Mouse (Mus musculus) left cerebral cortex, adult 8-10 months (tissue): ENCODE results near the gene Acaca. TPM values are rescaled to one million over a fixed set of nuclear protein-coding genes. Genes with fewer than 3 reads are reported as not detected.

Experiments used
- DNase-seq, 2 experiments: peaks; one replicate each; pipeline ENCODE4 v3.0.0; 2022; ENCODE audit warnings: low spot score in 2 of 2
- total RNA-seq, 4 experiments: library from RNA; stranded (reverse); gene quantifications; 2 replicates each; pipeline ENCODE4 v1.2.4; 2022

The Acaca gene
- total RNA-seq, 4 experiments from 2014 or later: 80.3 to 96.1 (median 90.3) TPM

DNA sequence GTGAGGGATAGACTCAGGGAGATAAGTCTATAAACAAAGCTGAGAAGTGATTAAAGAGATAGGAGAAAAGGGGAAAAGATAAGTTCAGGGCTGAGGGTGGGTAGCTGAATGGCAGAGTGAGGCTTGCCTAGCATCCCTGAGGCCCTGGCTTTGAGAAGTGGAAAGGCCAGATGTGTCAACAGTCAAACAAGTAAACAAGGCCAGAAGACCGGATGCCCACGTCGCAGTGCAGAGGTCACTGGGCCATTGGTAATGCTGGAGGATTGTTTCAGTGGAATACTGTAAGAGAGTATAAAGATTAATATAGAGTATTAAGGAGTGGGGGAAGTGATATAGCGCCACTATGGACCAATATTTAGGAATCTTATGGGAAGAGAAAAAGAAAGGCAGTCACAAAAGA is 89.5 kb downstream of the Acaca start:
- DNase-seq: no peak

DNA sequence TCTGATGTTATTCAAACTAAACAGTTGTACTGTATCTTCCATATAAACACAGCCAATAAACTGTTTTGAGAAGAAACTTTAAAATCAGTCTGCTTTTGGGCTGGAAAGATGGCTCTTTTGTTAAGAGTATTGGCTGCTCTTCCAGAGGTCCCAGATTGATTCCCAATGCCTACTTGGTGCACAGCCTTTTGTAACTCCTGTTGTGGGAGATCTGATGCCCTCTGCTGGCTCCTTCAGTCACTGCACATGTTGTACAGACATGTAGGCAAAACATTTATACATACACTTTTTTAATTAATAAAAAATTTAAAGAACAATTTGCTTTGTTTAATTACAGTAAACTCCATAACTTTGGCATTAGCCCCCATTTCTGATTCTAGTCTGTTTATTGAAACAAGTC is 114.1 kb downstream of the Acaca start:
- DNase-seq: no peak

DNA sequence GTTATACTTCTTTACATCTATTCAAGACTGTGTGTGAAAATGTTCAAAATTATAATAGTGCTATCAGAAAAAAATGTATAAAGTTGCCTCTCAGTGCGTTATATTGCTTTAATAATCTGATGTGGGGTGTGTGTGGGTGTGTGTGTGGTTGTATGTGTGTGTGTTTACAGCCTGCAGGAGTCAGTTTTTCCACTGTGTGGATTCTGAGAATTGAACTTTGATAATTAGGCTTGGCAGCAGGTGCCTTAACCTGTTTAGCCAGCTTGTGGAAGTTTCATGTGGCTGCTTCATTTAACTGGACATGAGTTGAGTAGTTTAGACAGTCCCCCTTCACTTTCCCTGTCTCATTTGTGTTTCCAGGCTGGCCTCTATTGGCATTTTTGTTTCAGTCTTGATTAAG is 117.9 kb downstream of the Acaca start:
- no peak for DNase-seq

DNA sequence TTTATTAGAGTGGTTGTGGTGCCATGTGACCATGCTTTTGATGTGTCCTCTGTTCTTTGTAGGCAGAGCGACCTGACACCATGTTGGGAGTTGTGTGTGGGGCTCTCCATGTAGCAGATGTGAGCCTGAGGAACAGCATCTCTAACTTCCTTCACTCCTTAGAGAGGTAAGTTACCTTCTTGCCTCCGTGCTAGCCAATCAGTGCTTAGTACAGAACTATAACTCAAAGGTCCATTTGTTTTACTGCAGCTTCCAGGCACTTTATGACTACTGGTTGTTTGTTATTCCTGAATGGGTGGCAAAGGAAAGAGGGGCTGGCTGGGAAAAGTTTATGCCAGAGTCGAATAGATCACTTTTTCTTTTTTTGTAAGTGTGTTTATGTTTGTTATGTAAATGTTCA is 121.7 kb downstream of the Acaca start:
- no peak for DNase-seq

DNA sequence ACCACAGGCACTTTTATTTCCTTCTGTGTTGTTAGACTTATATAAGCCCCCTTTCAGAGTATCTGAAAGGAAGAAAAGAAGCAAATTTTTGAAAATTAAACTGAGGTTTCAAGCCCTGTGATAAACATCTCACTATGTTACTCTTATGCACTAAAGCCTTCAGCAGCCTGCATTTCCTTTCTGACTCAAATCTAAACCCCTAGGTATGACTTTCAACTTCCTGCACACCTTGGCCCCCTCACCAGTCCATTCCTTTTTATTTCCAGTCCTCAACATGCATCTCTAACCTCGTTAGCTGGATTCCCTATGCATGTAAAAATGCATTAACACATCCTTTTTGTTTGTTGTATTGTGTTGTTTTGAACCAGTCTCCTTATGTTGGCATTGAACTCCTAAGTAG is 123.0 kb downstream of the Acaca start:
- no peak for DNase-seq

DNA sequence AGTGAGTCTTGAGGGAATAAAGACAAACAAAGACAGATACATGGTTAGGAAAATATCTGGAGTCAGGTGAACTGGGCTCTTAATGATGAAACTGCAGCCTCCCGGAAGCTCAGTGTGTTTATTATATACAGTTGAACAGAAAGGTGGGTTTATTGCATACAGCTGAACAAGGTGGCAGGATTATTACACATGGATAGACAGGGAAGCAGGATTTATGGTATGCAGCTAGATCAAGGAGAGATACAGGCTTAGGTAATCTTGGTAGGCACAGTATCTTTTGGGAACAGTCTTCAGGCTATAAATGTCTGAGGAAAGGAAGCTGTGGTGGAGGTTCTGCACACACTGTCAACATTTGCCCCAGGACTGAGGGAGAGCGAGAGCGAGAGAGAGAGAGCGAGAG is 126.4 kb downstream of the Acaca start:
- DNase-seq: no peak

DNA sequence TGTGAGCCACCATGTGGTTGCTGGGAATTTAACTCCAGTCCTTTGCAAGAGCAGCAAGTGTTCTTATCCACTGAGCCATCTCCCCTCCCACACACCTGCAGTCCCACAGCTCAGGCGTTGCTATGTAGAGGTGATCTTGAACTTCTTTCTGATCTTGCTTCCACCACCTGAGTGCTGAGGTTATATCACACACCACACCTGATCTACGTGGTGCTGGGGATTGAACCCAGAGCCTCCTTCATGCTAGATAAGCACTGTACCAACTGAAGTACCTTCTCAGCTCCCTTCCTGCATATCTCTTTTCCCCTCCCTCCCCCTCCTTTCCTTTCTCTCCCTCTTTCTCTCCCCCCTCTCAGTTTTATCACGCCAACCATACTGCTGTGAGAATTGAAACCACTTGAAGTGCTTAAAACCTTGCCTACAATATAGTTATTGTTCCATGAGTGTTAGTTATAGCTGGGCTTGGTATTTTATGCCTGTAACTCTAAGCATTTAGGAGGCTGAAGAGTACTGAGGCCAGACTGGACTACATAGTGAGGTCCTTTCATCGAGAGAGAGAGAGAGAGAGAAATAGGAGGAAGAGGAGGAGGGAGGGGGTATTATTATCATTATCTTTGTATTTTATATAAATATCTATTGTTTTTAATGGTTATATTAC is 128.7 kb downstream of the Acaca start:
- DNase-seq: no peak

DNA sequence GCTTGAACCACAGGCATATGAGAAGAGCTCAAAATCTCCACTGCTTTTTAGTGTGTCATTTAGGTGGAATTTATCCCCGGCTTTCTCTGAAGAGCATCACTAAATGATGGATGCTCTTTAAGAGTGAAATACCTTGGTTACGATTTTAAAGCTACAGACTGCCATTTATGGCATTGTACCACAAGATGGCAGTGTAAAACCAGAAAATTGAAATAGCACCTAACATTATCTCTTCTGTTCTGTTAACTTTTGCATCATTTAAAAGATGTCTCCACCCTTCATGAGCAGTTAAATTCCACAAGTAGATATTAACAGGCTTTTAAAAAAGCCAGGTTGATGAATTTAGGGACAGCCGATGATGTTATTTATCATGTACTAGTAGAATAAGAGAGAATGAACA is 135.0 kb downstream of the Acaca start:
- DNase-seq: no peak

DNA sequence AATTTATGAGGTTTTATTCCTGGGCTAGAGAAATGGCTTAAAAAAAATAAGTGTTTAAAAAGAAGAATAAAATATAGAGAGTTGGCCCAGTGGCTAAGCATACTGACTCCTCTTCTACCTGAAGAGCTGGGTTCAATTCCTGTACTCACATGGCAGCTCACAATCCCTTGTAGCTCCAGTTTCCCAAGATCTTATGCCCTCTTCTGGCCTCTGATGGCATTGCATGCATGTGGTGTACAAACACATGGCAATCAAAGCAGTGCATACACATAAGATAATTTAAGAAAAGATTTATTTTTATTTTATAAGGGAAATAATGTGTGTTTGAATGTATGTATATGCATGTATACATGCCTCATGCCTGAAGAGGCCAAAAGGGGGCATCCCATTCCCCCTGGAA is 138.6 kb downstream of the Acaca start:
- DNase-seq: no peak

DNA sequence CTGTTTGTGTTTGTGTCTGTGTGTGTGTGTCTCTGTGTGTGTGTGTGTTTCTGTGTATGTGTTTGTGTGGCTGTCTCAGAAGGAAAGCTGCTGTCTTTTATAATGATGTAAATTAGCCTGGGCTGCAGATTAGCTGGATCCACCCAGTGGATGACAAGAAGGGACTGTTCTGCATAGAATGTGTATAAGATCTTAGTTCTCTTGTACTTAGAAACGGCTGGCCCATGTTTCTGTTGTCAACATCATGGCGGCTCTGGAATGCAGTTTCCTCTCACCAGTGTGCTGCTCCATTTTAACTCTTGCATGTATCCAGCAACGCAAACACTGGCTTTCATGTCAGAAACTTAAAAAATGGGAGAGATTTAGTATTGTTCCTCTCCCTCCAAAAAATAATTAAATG is 141.0 kb downstream of the Acaca start:
- no peak for DNase-seq

DNA sequence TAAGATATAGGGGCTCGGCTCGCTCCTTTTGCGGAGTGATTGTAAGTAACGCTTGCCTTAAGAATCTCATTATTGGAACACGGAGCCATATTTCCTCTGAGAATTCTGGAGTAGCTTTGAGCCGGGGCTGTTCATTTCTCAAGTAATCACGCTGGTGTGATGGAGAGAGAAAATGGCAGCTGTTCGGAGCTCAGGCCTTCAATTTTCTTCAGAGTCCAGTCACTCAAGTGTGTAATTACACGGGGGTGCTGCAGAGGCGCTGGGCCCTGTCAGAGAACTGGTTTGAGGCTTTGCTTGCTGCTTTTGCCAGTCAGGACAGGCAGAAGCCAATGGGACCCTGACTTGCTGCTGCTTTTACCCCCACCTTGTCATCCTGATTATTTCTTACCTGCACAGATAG is 142.5 kb downstream of the Acaca start:
- no peak for DNase-seq

DNA sequence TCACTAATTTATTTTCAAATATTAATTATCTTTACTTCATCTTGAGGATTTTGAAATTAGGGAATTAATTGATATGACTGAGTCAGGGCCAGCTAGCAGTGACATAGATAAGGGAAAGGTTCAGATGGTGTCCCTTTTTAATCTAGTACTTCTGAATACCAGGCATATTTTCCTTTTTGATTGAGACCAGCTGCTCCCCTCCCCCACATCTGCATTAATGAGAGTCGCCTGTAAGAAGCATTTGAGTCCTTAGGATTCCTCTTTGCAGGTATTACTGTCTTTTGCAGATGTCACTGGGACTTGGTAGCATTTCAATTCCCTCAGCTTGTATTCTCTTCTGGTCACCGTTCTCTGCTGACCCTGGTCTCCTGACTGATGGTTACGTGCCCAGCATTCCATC is 143.1 kb downstream of the Acaca start:
- no peak for DNase-seq

DNA sequence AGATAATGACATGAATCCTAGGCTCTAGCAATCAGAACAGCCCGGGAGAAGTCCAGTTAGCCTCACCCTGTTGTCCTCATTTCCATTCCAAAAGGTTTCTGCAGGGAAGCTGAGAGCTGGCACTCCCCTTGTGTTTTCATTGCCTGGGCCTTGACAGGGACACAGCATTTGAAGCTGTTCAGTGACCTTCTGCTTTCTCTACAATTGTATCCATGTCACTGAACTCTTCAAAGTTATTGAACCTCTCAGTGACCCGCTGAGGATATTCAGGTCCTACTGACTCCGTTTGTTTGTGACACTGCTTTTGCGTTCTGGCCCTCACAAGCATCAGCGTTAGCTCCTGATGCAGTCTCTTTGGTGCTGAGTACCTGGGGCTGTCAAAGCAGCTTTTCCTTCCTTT is 147.5 kb downstream of the Acaca start:
- no peak for DNase-seq

DNA sequence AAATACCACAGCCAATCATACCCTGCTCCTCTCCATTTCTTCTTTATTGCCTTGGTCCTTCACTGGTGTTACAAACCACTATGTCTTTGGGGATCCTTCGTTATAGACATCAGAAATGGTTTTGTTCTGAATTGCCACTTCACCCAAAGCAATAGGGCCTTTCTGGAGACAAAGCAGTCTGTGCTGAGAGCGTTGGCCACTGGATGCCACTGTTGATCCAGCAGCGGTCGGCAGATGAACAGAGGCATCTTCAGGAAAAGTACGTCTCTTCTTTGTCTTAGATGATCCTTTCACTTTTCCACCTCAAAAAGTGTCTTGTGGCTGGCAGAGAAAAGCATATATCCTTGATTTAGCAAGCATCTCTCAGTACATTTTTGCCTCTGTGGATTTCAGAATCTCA is 151.8 kb downstream of the Acaca start:
- DNase-seq: no peak

DNA sequence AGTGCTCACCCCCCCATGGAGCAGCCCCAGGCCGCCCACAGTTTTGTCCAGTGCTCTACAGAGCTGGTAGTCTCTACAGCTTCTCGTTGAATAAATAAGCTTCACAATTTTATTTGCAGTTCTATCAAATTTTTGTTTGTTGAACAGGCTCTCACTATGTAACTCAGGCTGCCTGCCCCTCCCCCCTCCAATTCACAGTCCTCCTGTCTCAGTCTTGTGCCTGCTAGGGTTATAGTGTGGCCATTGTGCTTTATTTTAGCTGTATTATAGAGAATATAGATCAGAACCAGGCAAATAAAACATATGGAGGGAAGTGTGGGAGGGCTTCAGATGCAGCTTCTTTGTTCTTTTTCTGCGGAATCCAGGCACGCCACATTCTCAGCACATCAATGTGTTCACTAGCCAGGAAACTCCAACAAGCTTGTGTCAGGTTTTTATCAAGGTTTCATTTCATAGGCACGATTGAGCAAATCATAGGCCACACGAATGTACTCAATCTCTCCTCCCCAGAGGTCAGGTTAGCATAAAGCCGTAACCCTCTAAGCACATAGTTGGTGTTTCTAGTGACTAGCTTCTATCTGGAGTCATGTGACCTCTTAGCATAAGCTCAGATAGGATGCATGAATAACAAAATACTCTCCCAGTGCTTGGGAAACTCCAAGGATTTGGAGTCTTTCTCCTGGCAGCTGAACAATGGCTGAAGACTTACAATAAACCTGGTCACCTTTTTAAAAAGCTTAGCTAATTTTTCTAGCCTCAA is 153.7 kb downstream of the Acaca start:
- no peak for DNase-seq

DNA sequence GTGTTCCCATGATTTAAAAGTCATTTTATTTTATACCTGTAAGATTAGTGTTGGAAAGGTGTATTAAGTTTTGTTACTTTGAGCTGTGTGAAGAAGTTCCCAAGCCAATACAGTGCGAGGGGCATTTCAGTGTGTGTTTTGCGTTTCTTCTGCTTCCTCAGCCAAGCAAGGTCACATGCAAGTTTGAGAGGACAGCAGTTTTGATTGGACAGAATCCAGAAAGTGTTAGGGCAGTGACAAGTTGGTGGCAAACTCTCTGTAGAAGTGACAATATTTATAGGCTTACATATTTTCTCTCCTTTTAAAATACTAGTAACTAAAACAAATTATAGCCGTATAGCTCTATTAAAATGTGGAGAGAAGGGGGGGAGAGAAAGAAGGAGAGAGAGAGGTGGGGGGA is 161.3 kb downstream of the Acaca start:
- no peak for DNase-seq

DNA sequence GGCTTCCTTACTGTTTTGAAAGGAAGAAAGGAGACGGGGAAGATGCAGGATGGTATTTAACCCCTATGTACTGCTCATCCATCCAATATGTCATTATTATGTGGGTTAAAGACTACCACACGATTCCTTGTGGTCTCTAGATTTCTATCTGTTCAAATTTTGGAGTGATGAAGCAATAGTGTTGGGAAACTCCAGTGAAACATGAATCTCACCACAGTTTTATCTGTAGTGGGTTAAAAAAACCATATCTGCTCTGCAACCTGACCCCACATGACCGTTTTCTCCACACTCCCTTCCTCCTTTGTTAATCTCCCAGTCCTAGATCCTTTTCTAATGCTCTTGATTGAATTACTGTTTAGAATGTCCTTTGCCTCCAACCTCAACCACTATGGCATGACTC is 163.1 kb downstream of the Acaca start:
- DNase-seq: no peak

DNA sequence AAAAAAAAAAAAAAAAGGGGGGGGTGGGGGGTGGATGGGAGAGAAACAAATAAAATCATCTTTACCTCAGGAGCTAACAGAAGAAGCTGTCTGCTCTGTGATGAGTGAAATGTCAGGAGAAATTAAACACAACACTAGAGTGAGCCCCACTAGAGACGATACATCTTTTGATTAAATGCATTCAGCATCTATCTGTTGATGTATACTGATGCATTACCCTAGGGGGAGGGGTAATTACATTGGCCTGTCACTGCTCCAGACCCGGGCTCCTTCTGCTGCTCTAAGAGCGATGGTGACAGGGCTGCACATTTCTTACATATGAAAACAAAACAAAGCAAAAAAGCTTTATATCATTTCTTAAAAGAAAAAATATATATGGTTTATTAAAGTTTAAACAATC is 163.8 kb downstream of the Acaca start:
- DNase-seq: no peak

DNA sequence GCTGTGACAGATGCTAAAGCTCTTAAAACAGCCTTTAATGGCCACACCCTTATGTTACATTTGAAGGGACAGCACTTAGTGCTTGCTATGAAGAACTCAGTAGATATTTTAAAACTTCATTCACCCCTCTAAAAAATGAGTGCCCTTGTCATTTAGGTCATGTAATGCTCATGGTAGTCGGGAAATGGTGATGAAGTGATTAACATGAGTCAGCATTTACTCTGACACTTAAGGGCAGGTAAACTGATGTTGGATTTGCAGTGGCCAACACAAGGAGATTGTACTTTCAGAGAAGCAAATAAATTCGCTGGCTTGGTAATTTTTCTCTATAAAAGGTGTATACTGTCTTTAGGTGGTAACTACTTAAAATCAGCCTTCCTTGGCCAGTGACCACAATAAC is 166.9 kb downstream of the Acaca start:
- no peak for DNase-seq

DNA sequence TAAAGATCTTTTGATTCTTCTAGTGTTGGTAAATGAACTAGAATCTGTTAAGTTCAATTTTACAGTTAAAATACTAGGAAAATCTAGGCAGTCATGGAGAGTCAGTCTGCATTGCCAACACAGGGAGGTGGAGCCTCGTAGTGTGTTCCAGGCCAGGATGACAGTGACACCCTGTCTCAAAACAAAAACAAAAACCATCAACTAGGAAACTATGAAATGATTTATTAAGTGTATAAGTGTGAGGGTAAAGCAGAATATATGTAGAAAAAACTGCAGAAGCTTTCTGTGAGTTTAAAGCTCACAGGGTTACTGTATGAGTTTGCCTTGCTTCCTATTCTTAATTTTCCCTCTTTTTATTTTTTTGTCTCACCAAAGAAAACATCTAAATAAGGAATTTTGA is 176.0 kb downstream of the Acaca start:
- no peak for DNase-seq

DNA sequence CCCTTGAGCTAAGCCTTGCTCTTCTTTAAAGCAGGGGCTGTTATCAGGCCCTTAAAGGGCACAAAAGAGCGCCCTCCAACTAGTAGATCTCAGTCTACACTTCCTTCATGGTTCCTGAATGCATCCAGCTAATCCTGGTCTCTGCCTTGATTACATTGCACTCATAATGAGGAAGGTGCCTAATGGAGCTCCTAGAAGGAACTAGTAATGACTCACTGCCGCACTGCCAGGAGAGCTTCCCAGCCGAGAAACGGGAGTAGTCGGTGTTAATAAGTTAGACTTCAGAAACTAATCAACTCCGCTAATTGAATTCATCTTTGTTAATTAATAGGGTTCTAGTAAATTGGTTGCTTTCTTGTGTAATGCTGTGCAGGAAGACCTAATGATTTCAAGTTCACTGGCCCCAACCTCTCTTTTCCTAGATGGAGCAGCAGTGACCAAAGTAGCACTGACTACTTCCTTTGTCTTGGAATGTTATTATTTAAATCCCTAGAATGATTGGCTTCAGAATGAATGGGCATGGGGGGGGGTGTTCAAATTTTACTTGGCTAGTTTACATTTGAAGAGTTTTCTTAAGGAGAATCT is 176.8 kb downstream of the Acaca start:
- no peak for DNase-seq

DNA sequence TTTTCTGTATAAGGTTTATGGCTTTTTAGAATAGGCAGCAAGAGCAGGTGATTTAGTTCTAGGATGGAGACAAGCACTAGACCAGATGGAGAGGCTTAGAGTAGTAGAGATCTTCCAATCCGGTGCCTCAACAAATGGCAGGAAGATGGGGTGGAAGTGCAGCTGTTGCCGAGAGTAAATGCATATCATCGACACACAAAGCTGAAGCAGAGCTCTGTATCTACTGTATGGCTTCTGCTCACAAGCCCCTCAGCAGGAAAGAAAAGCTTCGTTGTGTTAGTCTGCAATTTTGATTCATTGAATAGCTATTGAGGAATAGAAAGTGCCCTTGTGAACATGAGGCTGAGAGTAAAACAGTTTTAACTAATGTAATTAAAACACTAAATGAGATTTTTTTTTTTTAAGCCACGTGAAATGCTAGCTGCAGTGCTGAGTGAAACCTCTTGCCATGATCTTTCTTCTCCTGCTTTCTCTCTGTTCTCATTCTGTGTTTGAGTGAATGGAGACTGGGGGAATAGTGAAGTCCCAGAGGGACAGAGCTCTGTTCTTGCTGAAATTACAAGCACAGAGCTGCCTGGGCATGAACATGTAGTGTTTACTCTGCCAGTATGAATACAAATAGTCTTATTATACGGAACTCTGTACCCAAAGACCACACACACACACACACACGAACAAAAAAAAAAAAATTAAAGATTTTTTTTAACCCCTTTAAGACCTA is 194.7 kb downstream of the Acaca start:
- no peak for DNase-seq
